Mouse (Mus musculus) induced T-regulatory cell, adult 2 months (primary cell): ENCODE measurements at regions not wholly inside any gene's neighbourhood (a gene's known extent, or its start where the extent isn't known, plus 50 kb on each side); places are given as distances from the start of the nearest gene placed in this dataset.

Experiments used
- DNase-seq: peaks from one replicate; pipeline ENCODE4 v3.0.0-alpha.2; 2012; ENCODE audit warnings: low read depth

DNA sequence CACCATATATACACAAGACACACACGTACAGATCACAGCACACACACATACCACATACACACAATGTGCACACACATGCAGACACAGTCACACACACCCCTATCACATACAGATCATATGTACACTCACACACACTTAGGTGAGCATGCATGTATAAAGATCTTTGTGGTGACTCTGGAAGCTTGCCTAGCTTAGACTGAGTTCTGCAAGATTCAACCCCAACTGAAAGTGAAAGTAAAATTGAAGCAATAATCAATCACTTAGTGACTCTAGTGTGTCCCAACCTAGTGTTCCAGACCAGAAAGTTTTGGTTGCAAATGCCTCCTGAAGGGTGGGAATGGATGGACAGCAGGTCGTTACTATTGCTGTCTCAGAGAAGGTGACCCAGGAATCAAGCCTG is 262.8 kb downstream of the Bcl11a start:
- peak; percentile 5 for DNase-seq

DNA sequence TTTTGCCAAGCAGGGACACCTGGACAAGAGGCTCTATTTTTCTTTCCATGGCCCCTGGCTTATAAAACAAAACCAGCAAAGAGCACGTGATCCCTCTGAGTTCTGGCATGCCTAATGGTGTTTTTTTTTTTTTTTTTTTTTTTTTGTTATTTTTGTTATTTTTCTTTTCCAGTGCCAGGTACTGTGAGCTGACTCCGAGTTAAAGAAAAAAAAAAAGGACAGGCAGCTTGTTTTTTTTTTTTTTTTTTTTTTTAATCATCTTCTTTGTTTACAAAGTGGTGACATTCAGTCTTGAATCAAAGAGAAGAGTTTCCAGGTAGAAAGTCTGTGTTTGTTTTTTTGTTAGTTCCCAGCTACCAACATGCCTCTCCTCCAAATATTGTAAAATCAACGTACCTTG is 263.8 kb downstream of the Bcl11a start:
- no peak for DNase-seq

DNA sequence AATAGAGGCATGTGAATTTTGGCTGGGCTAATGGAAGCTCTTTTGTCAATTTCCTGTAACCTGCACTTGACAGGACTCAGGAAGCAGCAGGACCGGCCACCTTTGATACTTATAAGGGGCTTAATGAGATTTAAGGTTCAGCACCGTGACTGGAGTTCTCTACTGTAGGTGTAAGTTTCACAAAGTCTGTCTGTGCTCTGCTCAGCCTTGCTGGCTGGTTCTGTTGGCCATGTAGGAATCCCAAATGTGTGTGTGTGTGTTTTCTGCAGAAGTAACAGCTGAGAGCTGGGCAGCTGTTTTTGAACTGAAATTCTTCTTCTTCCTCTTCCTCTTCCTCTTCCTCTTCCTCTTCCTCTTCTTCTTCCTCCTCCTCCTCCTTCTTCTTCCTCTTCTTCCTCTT is 264.3 kb downstream of the Bcl11a start:
- no peak for DNase-seq

DNA sequence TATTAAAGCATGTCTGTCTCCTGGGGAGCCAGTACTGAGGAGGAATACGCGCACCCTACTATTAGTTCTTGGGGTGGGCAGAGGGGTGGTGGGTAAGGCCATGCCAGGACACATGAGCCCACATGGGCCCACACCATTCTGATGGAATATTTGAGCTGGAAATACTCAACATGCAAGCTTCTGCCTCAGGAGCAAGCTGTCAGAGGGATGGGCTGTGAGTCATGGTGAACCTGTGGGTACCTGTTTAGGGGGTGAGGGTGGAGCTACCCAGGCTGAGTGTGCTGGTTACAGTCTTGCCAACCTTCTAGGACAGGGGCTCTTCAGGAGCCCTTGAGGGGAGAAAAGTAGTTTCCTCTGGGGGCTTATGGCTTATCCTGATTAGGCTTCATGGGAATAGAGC is 264.9 kb downstream of the Bcl11a start:
- DNase-seq, result no peak

DNA sequence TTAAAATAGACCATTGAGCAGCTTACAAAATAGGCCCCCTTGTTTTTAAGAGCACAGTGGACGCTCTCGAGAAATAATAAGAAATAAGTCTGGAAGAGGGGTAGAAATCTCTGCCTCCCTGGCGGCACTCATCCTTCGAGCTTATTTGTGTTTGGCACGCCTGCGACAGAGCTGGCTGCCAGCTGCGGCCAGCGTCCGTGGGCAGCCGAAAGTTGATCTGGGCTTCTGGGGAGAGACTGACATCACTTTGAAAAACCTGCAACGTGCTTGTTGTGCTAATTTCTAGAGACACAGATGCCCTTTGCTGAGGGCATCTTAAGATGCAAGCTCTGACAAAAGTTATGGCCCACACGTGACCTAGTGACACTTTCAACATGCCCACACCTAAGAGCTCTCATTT is 269.4 kb downstream of the Bcl11a start:
- no peak for DNase-seq

DNA sequence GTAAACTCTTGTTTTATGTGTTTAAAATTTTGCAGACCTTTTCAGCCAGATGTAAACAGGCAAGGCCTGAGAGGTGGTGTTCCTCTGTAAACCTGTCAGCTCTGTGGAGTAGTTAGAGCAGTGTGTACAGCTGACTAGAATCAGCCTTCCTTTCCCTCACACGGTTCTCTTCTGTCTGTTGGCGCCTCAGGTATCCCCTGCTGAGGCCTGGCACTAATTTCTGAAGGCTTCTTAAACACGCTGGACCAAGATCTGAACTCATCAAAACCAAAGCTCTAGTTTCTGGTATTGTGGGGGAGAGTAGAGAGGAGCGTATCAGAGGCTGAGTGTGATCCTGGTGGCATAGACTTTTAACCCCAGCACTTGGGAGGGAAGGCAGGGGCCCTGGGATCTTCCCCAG is 270.9 kb downstream of the Bcl11a start:
- no peak for DNase-seq

DNA sequence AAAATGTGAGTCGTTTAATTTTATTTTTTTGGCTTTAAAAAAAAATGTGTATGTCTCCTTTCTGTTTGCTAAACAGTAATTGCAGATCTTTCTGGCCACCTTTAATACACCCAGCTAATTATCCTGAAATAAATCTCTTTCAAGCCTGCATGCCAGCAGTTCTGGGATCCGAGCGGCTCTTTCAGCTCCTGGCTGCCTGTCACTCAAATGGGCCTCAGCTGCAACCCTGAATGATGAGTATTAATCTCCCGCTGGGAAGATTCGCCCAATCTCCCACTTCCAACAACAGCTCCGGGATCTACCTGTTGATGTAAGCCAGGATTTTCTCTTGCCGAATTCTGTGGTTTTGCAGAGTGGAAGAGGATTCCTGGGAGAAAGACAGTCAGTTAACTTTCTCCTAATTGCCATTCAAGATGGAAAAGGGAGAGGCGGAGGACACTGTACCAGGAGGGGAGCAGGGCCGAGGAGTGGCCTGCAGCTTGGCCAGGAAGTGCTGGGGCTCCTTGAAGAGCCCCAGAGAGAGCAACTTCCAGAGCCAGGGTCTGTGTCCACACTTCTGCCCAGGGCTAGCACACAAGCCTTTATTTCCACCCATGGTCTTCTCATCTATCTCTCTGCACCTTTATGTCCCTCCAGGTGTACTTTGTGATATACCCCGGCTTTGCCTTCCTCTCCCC is 272.2 kb downstream of the Bcl11a start:
- no peak for DNase-seq

DNA sequence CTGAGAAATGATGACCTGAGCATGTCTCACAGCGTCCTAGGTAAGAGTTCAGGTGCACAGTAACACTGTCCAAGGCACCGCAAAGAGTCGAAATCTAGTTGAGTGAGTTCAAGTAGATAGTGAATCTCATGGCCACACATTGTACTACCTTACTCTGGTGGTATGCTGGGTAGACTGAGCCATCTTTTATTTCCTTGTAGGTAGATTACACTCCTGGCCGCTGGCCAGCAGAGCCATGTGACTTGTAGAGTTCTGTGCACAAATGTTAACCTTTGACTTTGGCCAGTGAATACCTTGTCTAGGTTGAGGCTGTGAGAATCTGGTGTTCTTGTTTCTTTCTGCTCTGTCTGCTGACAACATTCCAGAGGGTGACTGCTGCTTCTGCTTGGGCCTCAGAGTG is 273.0 kb downstream of the Bcl11a start:
- DNase-seq, result no peak

DNA sequence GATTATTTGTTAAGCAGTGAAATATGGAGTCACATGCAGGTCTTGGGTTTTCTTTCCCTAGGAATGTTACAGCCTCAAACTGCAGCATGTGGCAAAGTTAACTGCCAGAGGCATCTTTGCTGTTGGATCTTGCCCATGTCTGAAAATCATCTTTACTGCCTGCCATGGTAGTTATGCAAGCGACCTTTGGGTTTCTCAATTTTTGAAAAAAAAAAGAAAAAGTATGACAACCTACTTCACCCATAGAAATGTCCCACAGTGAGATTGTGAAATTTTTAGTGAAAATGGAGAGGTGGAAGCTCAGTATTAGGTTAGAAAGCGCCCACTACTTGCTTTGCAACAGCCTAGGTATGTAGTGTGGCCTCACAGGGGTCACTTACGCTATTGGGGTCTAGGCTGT is 274.2 kb downstream of the Bcl11a start:
- no peak for DNase-seq

DNA sequence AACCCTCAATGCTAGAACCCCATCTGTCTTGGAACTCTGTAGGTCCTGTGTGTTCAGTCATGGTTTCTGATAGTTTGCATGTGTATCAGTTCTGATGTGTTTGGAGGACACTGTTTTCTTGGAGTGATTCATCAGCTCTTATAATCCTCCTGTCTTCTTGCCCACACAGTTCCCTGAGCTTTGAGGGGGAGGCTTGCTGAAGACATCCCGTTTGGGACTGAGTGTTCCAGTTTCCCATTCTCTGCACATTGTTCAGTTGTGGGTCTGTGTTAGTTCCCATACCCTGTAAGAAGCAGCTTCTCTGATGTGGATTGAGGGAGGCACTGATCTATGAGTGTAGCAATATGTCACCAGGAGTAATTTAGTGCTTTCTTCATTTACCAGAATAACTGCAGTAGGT is 275.2 kb downstream of the Bcl11a start:
- no peak for DNase-seq

DNA sequence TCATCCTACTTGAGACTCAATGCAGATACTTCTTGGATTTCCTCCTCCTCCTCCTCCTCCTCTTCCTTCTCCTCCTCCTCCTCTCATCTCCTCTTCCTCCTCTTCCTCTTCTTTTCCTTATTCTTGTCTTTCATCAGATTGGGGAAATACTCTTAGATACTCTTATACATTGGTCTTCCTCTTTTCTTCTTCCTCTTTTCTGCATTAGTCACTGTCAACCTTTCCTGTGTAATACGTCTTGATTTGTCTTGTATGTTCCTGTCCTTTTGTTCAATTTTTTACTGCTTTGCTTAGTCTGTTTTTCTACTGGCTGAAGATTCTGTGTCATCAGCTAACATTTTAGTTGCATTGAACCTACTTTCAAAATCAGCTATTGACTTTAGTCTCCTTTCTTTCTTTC is 279.5 kb downstream of the Bcl11a start:
- DNase-seq, result no peak

DNA sequence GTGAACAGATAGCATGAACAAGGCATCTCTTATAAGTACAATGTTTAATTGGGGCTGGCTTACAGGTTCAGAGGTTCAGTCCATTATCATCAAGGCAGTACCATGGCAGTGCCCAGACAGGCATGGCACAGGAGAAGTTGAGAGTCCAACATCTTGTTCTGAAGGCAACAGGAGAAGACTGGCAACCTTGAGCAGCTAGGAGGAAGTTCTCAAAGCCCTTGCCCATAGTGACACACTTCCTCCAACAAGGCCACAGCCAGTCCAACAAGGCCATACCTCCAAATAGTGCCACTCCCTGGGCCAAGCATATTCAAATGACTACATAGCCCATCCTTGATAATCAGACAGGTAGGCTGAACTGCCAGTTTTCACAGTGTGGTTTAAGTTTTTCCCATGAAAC is 281.2 kb downstream of the Bcl11a start:
- no peak for DNase-seq

DNA sequence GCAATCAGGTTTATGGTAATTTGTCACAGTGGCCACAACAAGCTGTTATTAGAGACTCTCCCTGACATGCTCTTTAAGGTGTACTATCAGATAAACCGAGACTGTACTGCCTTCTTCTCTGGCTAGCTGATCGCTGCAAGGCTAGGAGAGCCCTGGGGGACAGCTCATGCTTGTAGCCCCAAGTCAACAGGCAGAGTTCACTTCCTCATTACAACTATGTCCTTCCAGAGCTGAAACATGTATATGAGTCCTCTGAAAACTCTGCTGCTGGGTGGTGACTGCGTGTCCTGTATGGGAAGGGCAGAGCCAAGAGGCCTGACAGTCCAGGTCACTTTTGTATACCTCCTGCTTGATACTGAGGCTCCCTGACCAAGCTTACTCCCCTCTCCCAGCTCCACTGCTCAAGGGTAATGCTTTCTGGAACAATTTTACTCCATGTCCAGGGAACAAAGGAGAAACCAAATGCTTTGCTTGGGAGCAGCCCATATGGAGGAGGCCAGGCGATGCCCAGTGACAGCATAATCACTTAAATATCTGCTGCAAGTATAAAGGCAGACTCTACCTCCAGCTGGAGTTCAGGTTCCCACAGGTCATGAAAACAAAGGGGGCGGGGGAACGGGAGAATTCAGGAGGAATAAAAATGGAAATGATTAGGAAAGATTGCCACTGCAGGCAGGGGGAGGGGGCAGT is 284.3 kb downstream of the Bcl11a start:
- no peak for DNase-seq

DNA sequence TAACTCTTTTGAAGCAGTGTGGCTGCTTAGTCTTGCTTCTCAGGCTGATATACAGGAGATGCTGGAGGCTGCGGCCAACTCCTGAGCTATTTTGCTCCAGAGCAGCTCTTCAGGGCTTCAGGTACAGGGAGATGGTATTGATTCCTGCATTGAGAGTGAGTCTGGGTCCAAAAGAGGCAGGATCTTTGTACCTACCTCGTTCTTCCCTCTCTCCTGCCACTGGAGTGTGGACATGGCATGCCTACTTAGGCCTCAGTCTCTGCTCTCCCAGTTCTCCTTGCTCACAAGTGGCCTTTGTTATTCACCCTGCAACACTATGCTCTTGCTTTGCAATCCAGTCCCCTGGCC is 284.8 kb downstream of the Bcl11a start:
- no peak for DNase-seq

DNA sequence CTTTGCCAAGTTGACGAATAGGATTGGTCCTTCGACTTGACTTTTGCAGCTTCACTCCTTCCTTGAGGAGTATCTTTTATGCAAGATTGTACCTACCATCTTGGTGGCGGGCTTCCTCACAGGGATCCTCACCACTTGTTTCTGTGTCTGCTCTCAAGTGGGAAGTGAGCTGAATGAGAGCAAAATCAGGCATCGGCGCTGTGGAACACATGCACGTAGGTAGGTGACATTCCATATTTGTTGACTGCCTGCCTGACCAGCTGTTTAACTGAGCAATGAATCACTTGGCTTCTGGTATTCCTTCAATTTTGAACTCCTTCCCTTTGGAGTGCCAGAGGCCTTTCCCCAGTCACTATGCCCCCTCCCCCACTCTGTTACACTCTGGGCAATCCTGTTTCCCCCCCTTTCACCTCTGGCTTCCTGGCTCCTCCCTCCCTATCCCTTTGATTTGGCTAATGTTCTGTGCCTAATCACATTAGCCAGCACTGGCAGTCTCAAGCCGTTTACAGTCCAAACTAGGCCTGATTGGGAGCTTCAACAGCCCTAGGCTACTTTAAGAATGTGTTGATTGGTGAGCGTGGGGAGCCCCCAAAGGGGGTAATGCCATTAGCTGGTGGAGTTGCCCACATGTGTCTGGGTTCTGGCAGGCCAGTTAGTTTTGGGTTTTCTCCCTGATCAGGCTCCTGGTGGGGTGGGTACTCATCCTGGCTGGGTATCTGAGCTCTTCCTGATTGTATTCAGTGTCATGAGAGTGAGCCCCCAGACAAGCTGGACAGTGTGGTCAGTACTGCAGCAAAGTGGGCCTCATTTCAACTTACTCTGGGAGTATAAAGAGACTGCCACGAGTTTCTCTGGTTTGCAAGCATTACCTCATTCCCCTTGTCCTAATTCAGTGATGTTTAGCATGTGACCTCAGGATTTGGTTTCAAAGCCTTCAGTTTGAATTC is 285.8 kb downstream of the Bcl11a start:
- DNase-seq, result no peak

DNA sequence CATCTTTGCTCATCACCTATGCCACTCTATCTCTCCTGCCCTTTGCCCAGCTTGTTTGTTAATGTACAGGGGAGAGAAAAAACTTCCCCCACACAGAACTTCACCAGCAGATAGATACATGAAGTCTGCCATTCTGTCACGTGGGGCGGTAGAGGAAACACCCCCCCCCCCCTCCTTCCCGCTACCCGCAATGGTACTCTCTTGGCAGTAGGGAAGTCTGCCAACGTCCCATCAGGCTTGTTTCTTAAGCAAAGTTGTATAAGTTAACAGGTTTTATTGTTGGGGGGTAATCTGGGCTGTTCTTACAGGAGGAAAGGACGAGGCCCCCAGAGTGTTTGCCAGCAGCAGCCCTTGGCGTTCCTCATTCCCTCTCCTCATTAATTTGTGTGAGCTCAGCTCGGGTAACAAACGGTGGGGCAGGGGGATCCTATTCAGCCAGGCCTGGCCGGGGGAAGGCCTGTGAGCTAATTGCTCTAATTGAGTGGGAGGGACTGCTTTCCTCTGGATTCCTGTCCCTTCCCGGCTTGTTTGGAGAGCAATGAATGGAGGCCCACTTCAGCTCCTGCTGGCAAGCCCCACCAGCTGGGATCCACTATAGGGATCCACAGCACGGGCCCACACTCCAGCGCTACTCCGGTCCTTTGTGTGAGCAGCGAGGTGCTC is 292.5 kb downstream of the Bcl11a start:
- DNase-seq, result no peak

DNA sequence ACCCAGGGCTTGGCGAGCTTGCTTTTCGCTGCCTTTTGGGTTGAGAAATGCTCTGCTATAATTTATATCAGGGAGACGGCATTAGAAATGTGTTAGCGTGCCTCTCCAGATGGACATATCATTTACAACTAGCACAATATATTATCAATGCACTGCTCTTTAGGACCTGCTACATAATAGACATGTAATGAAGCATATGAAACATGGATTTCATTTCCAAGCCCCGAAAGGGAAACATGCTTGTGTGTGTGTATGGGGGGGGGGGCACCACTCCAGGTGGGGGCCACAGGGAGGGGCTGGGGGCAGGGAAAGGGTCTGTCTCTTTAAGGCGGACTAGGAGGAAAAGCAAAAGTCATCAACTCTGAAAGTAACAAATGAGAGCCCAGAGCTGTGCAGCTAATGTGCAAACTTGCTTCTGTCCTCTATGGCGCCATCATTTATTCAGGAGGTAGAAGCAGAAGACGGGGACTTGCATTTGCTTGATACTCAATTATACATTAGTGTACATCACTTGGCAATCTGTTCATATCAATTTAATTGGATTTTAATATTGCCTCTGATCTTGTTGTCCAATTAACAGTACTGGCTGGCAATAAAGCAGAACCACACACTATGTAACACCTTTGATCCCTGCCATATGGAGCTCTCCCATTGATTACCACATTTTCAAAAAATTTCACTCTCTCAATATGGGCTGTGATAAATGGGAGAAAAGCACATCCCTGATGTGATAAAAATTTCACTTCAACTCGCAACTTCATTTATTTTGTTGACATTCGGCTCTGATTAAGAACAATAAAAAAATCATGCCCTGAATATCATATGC is 293.2 kb downstream of the Bcl11a start:
- no peak for DNase-seq

DNA sequence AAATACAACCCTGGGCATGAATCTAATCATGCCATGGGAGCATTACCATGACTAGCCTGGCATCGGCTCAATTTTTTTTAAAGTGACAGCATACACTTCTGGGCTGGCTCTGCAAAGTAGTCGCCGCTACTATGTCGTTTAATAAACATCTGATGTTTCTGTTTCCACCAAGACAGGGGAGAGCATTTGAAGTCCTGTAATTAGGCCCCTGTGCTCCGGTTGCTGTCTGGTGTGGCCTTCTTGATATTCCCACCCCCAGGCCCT is 293.8 kb downstream of the Bcl11a start:
- no peak for DNase-seq

DNA sequence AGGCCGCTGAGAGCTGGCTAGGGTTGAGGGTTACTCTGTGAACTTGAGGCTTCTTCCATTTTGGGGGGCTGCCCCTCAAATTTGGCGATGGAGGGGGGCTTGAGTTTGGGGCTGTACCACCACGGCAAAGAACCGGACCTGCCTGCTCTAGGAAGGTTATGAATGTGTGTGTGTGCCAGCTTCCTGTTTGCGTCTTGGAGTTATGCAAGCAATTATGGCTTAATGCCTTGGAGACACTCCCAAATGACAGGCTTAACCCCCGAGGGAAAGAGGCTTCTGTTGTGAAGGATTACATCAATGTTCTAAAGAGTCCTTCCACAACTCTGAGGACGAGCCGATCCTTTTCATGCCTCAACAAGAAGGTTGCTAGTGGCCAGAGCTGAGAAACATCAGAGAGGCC is 294.1 kb downstream of the Bcl11a start:
- DNase-seq, result no peak

DNA sequence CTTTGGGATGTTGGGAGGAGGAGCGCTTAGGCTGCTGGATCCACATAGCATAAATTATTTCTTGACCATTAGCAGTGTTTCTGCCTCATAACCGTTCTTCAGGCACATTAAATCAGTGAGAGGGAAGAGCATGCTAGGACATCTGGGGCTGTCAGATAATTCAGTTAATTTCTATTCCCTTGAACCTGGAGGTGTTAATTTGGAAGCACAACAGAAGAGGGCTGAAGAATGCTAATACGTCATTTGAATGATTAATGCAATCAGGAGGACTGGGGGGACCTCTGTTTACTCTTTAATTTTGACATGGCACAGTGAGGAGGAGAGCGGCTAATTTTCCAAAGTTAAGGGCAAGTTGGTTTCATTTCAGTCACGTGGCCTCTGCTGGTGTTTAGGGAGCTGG is 294.8 kb downstream of the Bcl11a start:
- no peak for DNase-seq

DNA sequence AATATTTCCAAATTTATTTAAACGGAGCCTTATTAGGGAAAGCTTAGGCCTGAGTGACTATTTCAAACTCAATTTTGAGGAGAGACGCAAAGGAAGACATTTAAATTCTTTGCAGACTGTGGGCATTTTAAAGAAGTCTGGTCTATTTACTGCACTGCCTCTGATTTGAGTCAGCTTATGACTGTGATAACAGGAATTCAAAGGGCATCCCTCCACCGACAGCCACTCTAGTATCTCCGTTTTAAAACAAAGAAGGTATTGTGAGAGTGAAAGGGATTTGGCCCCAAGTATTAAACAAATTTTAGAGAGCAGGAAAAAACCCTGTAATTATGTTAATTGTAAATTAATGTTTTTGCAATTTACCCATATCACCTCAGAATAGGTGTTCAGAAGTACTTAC is 295.4 kb downstream of the Bcl11a start:
- no peak for DNase-seq

DNA sequence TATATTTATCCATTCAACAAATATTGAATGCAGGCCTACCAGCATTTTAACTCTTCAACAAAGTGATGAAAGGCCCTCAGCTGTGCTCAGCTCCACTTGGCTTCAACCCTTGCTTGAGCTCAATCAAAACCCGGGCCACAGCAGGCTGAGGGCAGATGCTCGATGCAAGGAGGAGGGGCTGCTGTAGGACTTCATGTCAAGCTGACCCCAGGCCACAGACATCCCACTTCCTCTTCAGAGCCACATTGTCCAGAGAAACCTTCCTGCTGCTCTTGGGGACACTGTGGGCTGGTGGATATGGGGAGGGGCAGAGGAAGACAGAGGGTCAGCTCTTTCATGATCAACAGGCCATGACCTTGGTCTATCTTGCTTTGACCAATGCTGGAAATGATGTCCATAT is 299.7 kb downstream of the Bcl11a start:
- DNase-seq, result no peak
